ENCODE assay signal across 17 mouse cellular contexts in genomic region chr13:52606656-52607275, GRCm38 (mm10). TPM values are rescaled to one million over a fixed set of nuclear protein-coding genes. Genes with fewer than 3 reads are reported as not detected.
DNase-seq lines count a peak whose midpoint lies in the region; ATAC-seq and TF ChIP-seq lines count a peak whose summit lies in the region.
"Had no signal": no experiment of that assay in that cellular context is flagged by ENCODE, and none has a peak within 500 bp of the region (broad histone marks: within the 10 kb centered on the region; RNA-seq: fewer than 3 reads in every experiment).

No protein-coding gene starts in this region.

- dilution Hi-C loops in CH12.LX (cut with MboI; ENCODE audit: extremely low pct_ligation_motif_present, extremely low pct_unique_long_range_greater_than_20kb, low sequenced_read_pairs) = no loop called here

- peaks cover 2% of the 10 kb centered on the region; the same call in 1 of the 2 replicates for H3K36me3 ChIP-seq in heart, embryonic 10.5 days
- no peaks in the 10 kb centered on the region for H3K36me3 ChIP-seq in neural tube, embryonic 13.5 days
- H3K36me3 ChIP-seq in neural tube, embryonic 15.5 days = no peaks in the 10 kb centered on the region
- peaks cover 60 to 97% of the 10 kb centered on the region in 2 experiments for H3K36me3 ChIP-seq in CH12.LX (replicated peaks in 1 of 2; ENCODE audit: control insufficient read depth in 1 of 2, insufficient read depth in 1 of 2, low read length in 1 of 2)
- H3K36me3 ChIP-seq: embryonic facial prominence, embryonic 10.5 days; G1E; heart, embryonic 15.5 days; hindbrain, embryonic 10.5 days had no signal

- TF ChIP-seq CTCF in CH12.LX (conservative IDR thresholded peaks at IDR 0.05 in 1 of 2, IDR thresholded peaks at IDR 0.05 in 1 of 2; ENCODE audit: low read depth in 2 of 2, low read length in 2 of 2) = no peak

- H3K4me1 ChIP-seq in heart, embryonic 10.5 days = peaks cover 20% of the 10 kb centered on the region
- no peaks in the 10 kb centered on the region; the same call in 1 of the 2 replicates for H3K4me1 ChIP-seq in neural tube, embryonic 13.5 days (replicated peaks)
- peaks cover 18% of the 10 kb centered on the region; the same call in 1 of the 2 replicates for H3K4me1 ChIP-seq in neural tube, embryonic 15.5 days
- H3K4me1 ChIP-seq in CH12.LX (ENCODE audit: control insufficient read depth in 1 of 2, insufficient read depth in 2 of 2) = peaks cover 51 to 99% of the 10 kb centered on the region in 2 experiments
- H3K4me1 ChIP-seq: forebrain, embryonic 13.5 days had no signal

- H3K27ac ChIP-seq in heart, embryonic 10.5 days = no peak overlapping the region
- 0 out of 2 replicates have a peak overlapping the region, but pooled peaks have one; percentile 18 for H3K27ac ChIP-seq in neural tube, embryonic 13.5 days (replicated peaks)
- no peak overlapping the region for H3K27ac ChIP-seq in neural tube, embryonic 15.5 days (replicated peaks)
- H3K27ac ChIP-seq in CH12.LX (ENCODE audit: insufficient read depth, low read depth) = peak overlapping the region; percentile 87
- H3K27ac ChIP-seq: embryonic facial prominence, embryonic 10.5 days; forebrain, embryonic 13.5 days; heart, embryonic 15.5 days; hindbrain, embryonic 10.5 days; hindbrain, embryonic 14.5 days had no signal

- intact Hi-C loops in heart, postnatal 10 days (cut with DNase I) = no loop called here
- intact Hi-C loops in gastrocnemius, postnatal 36 days (cut with DNase I) = no loop called here

- no peak overlapping the region for H3K4me2 ChIP-seq in neural tube, embryonic 13.5 days
- H3K4me2 ChIP-seq in neural tube, embryonic 15.5 days = no peak overlapping the region
- H3K4me2 ChIP-seq in CH12.LX (ENCODE audit: insufficient read depth, low read depth, poor library complexity, severe bottlenecking) = peak overlapping the region; percentile 42
- H3K4me2 ChIP-seq: forebrain, embryonic 13.5 days; heart, embryonic 15.5 days; hindbrain, embryonic 14.5 days had no signal

- no peak overlapping the region for H3K4me3 ChIP-seq in heart, embryonic 10.5 days
- no peak overlapping the region for H3K4me3 ChIP-seq in neural tube, embryonic 13.5 days
- H3K4me3 ChIP-seq in neural tube, embryonic 15.5 days (replicated peaks) = no peak overlapping the region
- H3K4me3 ChIP-seq in CH12.LX (replicated peaks in 1 of 3; ENCODE audit: low read depth in 2 of 3, low read length in 2 of 3, poor library complexity in 1 of 3) = no peak overlapping the region
- H3K4me3 ChIP-seq: embryonic facial prominence, embryonic 10.5 days; forebrain, embryonic 13.5 days; heart, embryonic 15.5 days; hindbrain, embryonic 10.5 days had no signal

- peaks cover 95% of the 10 kb centered on the region for H3K79me2 ChIP-seq in CH12.LX (replicated peaks; ENCODE audit: control insufficient read depth, extremely low read depth, insufficient read depth, poor library complexity, severe bottlenecking)

- ATAC-seq in neural tube, embryonic 13.5 days (ENCODE audit: low read depth) = no peak
- no peak for ATAC-seq in neural tube, embryonic 15.5 days (ENCODE audit: low FRiP score)
- ATAC-seq: forebrain, embryonic 13.5 days; forebrain, postnatal 0 days had no signal

- no peak for TF ChIP-seq POLR2A in CH12.LX (IDR thresholded peaks at IDR 0.05; ENCODE audit: low read depth, low read length)

- DNase-seq in heart, postnatal 10 days = peak; percentile 20 to 32
- no peak for DNase-seq in heart, embryonic 10.5 days (ENCODE audit: low spot score)
- DNase-seq in CH12.LX (ENCODE audit: extremely low read depth) = peak; percentile 39
- DNase-seq in gastrocnemius, postnatal 36 days = no peak
- DNase-seq: adrenal gland, postnatal 25 days; cerebellum, adult 18-20 months; cerebellum, adult 9-11 months; cerebellum, postnatal 36 days had no signal

- H3K27me3 ChIP-seq in heart, embryonic 10.5 days (ENCODE audit: insufficient read depth, poor library complexity, severe bottlenecking) = no peaks in the 10 kb centered on the region
- H3K27me3 ChIP-seq in neural tube, embryonic 13.5 days = no peaks in the 10 kb centered on the region
- no peaks in the 10 kb centered on the region for H3K27me3 ChIP-seq in neural tube, embryonic 15.5 days (replicated peaks)
- no peaks in the 10 kb centered on the region for H3K27me3 ChIP-seq in CH12.LX (replicated peaks)
- H3K27me3 ChIP-seq: forebrain, embryonic 13.5 days; heart, embryonic 15.5 days had no signal

- in situ Hi-C loops in CH12.LX (cut with MboI; ENCODE audit: low pct_ligation_motif_present, low pct_unique_long_range_greater_than_20kb, low sequenced_read_pairs) = no loop called here

- no peak for TF ChIP-seq EP300 in CH12.LX (IDR thresholded peaks at IDR 0.05; ENCODE audit: low read length)

- WGBS in heart, embryonic 10.5 days = 79% methylated on average over 3 of the region's 3 CpGs
- 83% methylated on average over 3 of the region's 3 CpGs for WGBS in neural tube, embryonic 13.5 days
- whole genome bisulfite sequencing in neural tube, embryonic 15.5 days = 84% methylated on average over 3 of the region's 3 CpGs

- no peak for TF ChIP-seq RAD21 in CH12.LX (IDR thresholded peaks at IDR 0.05; ENCODE audit: low read depth, low read length)

- no peak overlapping the region for H3K9ac ChIP-seq in neural tube, embryonic 13.5 days
- H3K9ac ChIP-seq in neural tube, embryonic 15.5 days (replicated peaks) = no peak overlapping the region
- peak overlapping the region; percentile 29; the same call in 1 of the 2 replicates for H3K9ac ChIP-seq in CH12.LX (ENCODE audit: insufficient read depth, low read depth)
- H3K9ac ChIP-seq: forebrain, embryonic 13.5 days; forebrain, postnatal 0 days; heart, embryonic 15.5 days; hindbrain, embryonic 14.5 days had no signal

- H3K9me3 ChIP-seq in heart, embryonic 10.5 days = no peaks in the 10 kb centered on the region
- no peaks in the 10 kb centered on the region for H3K9me3 ChIP-seq in neural tube, embryonic 13.5 days
- H3K9me3 ChIP-seq in neural tube, embryonic 15.5 days (replicated peaks) = no peaks in the 10 kb centered on the region
- no peaks in the 10 kb centered on the region for H3K9me3 ChIP-seq in CH12.LX (replicated peaks; ENCODE audit: low read length)
- H3K9me3 ChIP-seq: embryonic facial prominence, embryonic 10.5 days; forebrain, embryonic 13.5 days; heart, embryonic 15.5 days; hindbrain, embryonic 10.5 days had no signal

TF ChIP-seq in CH12.LX, 34 proteins besides CTCF, POLR2A, EP300 and RAD21 (continues in another document):
- TF ChIP-seq CHD2 (IDR thresholded peaks at IDR 0.05; ENCODE audit: low read length) (no peak), HCFC1 (IDR thresholded peaks at IDR 0.05; ENCODE audit: low read depth, low read length) (no peak), USF1 (IDR thresholded peaks at IDR 0.05; ENCODE audit: low read depth, low read length) (no peak), JUN (IDR thresholded peaks at IDR 0.05; ENCODE audit: insufficient read depth, low read depth, low read length) (no peak), KAT2A (IDR thresholded peaks at IDR 0.05; ENCODE audit: insufficient replicate concordance, low read length) (no peak), GABPA (IDR thresholded peaks at IDR 0.05; ENCODE audit: insufficient replicate concordance, low read depth, low read length) (no peak), ZKSCAN1 (IDR thresholded peaks at IDR 0.05; ENCODE audit: borderline replicate concordance, low read depth, low read length) (no peak), CHD1 (IDR thresholded peaks at IDR 0.05; ENCODE audit: low read depth, low read length) (no peak), POLR2AphosphoS2 (IDR thresholded peaks at IDR 0.05; ENCODE audit: low read depth, low read length) (no peak), ELF1 (IDR thresholded peaks at IDR 0.05; ENCODE audit: low read depth, low read length) (no peak), NRF1 (IDR thresholded peaks at IDR 0.05; ENCODE audit: low read depth, low read length) (no peak), MAFK (IDR thresholded peaks at IDR 0.05; ENCODE audit: insufficient replicate concordance, low read length) (no peak), ZC3H11A (IDR thresholded peaks at IDR 0.05; ENCODE audit: low read depth, low read length) (no peak), MAX (IDR thresholded peaks at IDR 0.05; ENCODE audit: low read length) (no peak), MYC (IDR thresholded peaks at IDR 0.05; ENCODE audit: low read depth, low read length) (no peak), PAX5 (IDR thresholded peaks at IDR 0.05; ENCODE audit: low read length) (no peak), SMC3 (IDR thresholded peaks at IDR 0.05; ENCODE audit: low read depth, low read length) (no peak), ZNF384 (IDR thresholded peaks at IDR 0.05; ENCODE audit: low read depth, low read length) (peak; percentile 74), USF2 (conservative IDR thresholded peaks at IDR 0.05; ENCODE audit: low read depth, low read length) (no peak), ZMIZ1 (IDR thresholded peaks at IDR 0.05; ENCODE audit: low read depth, low read length) (no peak), BHLHE40 (IDR thresholded peaks at IDR 0.05; ENCODE audit: low read depth, low read length) (0 out of 2 replicates have a peak, but pooled peaks have one; percentile 14), TCF12 (IDR thresholded peaks at IDR 0.05; ENCODE audit: low read depth, low read length) (no peak), ETS1 (conservative IDR thresholded peaks at IDR 0.05; ENCODE audit: low read depth, low read length) (0 out of 2 replicates have a peak, but pooled peaks have one; percentile 21), MEF2A (IDR thresholded peaks at IDR 0.05; ENCODE audit: borderline replicate concordance, low read depth, low read length) (peak; percentile 57; the same call in 1 of the 2 replicates), MXI1 (IDR thresholded peaks at IDR 0.05; ENCODE audit: low read depth, low read length) (no peak), E2F4 (IDR thresholded peaks at IDR 0.05; ENCODE audit: insufficient replicate concordance, low read depth, low read length) (no peak), IRF4 (IDR thresholded peaks at IDR 0.05; ENCODE audit: low read depth, low read length) (peak; percentile 19; the same call in 1 of the 2 replicates), NELFE (IDR thresholded peaks at IDR 0.05; ENCODE audit: low read depth, low read length) (no peak), RCOR1 (conservative IDR thresholded peaks at IDR 0.05; ENCODE audit: low read depth, low read length) (no peak), SIN3A (IDR thresholded peaks at IDR 0.05; ENCODE audit: low read length) (no peak)

RNA-seq across cellular contexts. Expression of gene Syk, which starts 23.8 kb away (rescaled TPM):
- 10 to 100 TPM; 17.6 to 22.0 TPM for total RNA-seq in heart, postnatal 10 days (2021)
- polyA plus RNA-seq in heart, embryonic 10.5 days (2016; fragmentation: Nextera tagmentation; extraction: Ambion mirVana) = 6.7 and 9.7 TPM in 2 replicates
- polyA plus RNA-seq in neural tube, embryonic 13.5 days (2015; fragmentation: Nextera tagmentation; extraction: Ambion mirVana) = 1.5 and 1.7 TPM in 2 replicates
- polyA plus RNA-seq in neural tube, embryonic 15.5 days (2015; fragmentation: Nextera tagmentation; extraction: Ambion mirVana) = 0.96 and 3.2 TPM in 2 replicates
- total RNA-seq in CH12.LX (2012; rRNA removed) = 151 and 163 TPM in 2 replicates
- total RNA-seq in CH12.LX (2014; rRNA removed) = 108 and 117 TPM in 2 replicates
- polyA plus RNA-seq in CH12.LX (2012; ENCODE audit: insufficient read length, low read depth) = 171 and 185 TPM in 2 replicates
- 1 to 10 TPM; 2.1 to 3.5 TPM for total RNA-seq in gastrocnemius, postnatal 36 days (2021)
- polyA plus RNA-seq: G1E had no signal

Comparison
In these comparisons a context has a peak if more than half of its experiments do, and no peak if none do; other contexts are left out.
1. DNase-seq: peak in heart, postnatal 10 days (2 of 2) and CH12.LX (single experiment); none in heart, embryonic 10.5 days (single experiment) and gastrocnemius, postnatal 36 days (0 of 2).
2. H3K27ac ChIP-seq: peak in neural tube, embryonic 13.5 days (single experiment) and CH12.LX (single experiment); none in heart, embryonic 10.5 days (single experiment) and neural tube, embryonic 15.5 days (single experiment).
3. RNA of gene Syk, which starts 23.8 kb away (polyA plus RNA-seq): 171 to 185 TPM in CH12.LX; 6.7 to 9.7 TPM in heart, embryonic 10.5 days, 1.5 to 1.7 TPM in neural tube, embryonic 13.5 days and 0.96 to 3.2 TPM in neural tube, embryonic 15.5 days; every median in the first group is over 10 times any median in the second.